Mouse (Mus musculus): ENCODE results near the gene Mau2.
"Not testable (repeated sequence)": the region's sequence is repeated elsewhere in the genome, so short reads cannot be mapped to it uniquely, and the experiment has no call there.

Gene Mau2

GRCm38 (mm10) chr8:70042583-70043455 is at the start of gene Mau2, which contains the start of gene Sugp1:
Gene Mau2, minus strand, starts transcription at chr8:70042734.
Gene Sugp1, plus strand, starts transcription at chr8:70042813.
- DNase-seq (ENCODE audit: low spot score): peak; percentile 97

GRCm38 (mm10) chr8:70089296-70089960 is 46.9 kb upstream of the Mau2 start:
- DNase-seq (ENCODE audit: low spot score): no peak

GRCm38 (mm10) chr8:70087836-70088650 is 45.5 kb upstream of the Mau2 start:
- no peak for DNase-seq (ENCODE audit: low spot score)

GRCm38 (mm10) chr8:70087237-70087636 is 44.7 kb upstream of the Mau2 start:
- DNase-seq (ENCODE audit: low spot score): no peak

GRCm38 (mm10) chr8:70086151-70086550 is 43.6 kb upstream of the Mau2 start:
- DNase-seq (ENCODE audit: low spot score): no peak

GRCm38 (mm10) chr8:70084191-70085065 is 41.9 kb upstream of the Mau2 start:
- no peak for DNase-seq (ENCODE audit: low spot score)

GRCm38 (mm10) chr8:70083285-70083684 is 40.8 kb upstream of the Mau2 start, which contains the start of gene Hapln4:
Gene Hapln4, plus strand, starts transcription at chr8:70083457.
- no peak for DNase-seq (ENCODE audit: low spot score)

GRCm38 (mm10) chr8:70081976-70082375 is 39.4 kb upstream of the Mau2 start:
- DNase-seq (ENCODE audit: low spot score): no peak

GRCm38 (mm10) chr8:70073682-70074081 is 31.1 kb upstream of the Mau2 start:
- DNase-seq (ENCODE audit: low spot score): no peak

GRCm38 (mm10) chr8:70073120-70073519 is 30.6 kb upstream of the Mau2 start:
- no peak for DNase-seq (ENCODE audit: low spot score)

- peak; percentile 17 for DNase-seq (ENCODE audit: low spot score)
Measured at GRCm38 (mm10) chr8:70072441-70073069, 30.0 kb upstream of the Mau2 start, which contains the start of gene Tm6sf2. Gene Tm6sf2, plus strand, starts transcription at chr8:70072924.

- no peak for DNase-seq (ENCODE audit: low spot score)
Measured at GRCm38 (mm10) chr8:70071836-70072440, 29.4 kb upstream of the Mau2 start.

GRCm38 (mm10) chr8:70057721-70058120 is 15.2 kb upstream of the Mau2 start:
- no peak for DNase-seq (ENCODE audit: low spot score)

GRCm38 (mm10) chr8:70050434-70050833 is 7.9 kb upstream of the Mau2 start:
- not testable (repeated sequence) for DNase-seq (ENCODE audit: low spot score)

- no peak for DNase-seq (ENCODE audit: low spot score)
Measured at GRCm38 (mm10) chr8:70049662-70050061, 7.1 kb upstream of the Mau2 start.

- no peak for DNase-seq (ENCODE audit: low spot score)
Measured at GRCm38 (mm10) chr8:70043996-70044395, 1.5 kb upstream of the Mau2 start.

- DNase-seq (ENCODE audit: low spot score): no peak
Measured at GRCm38 (mm10) chr8:70041885-70042546, 518 bp downstream of the Mau2 start.

GRCm38 (mm10) chr8:70037994-70038393 is 4.5 kb downstream of the Mau2 start:
- no peak for DNase-seq (ENCODE audit: low spot score)

GRCm38 (mm10) chr8:70030255-70030654 is 12.3 kb downstream of the Mau2 start:
- no peak for DNase-seq (ENCODE audit: low spot score)

- no peak for DNase-seq (ENCODE audit: low spot score)
Measured at GRCm38 (mm10) chr8:70026151-70026550, 16.4 kb downstream of the Mau2 start.
